Mouse (Mus musculus): ENCODE data around the gene Dpysl4. TPM values are rescaled to one million over a fixed set of nuclear protein-coding genes. Genes with fewer than 3 reads are reported as not detected.

Gene Dpysl4
- polyA plus RNA-seq, 1 experiment, result 1.1 TPM

DNA sequence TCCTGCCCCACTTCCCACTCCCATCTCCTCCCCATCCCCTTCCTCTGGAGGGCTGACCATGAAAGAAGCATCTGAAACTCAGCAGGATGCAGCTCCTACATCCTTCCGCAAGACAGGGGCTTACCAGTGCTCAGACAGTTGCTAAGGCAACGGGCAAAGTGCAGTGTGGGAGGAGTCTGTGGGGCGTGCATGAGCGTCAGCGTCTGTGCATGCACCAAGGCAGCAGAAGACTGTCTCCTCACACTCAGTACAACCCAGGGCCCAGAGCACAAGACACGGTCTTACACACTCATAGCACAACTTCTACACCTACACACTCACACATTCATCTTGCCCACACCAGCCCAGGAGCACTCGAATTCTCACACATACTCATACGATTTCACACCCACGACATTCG is 65.3 kb downstream of the Dpysl4 start:
- no peak for DNase-seq (ENCODE audit: low read depth)

Other genes starting within 250 kb of the Dpysl4 start
- gene Ppp2r2d, start 239.9 kb upstream of the Dpysl4 start, polyA plus RNA-seq (2012; rRNA removed), result 26.2 and 30.1 TPM in 2 replicates
- gene Mapk1ip1, start 239.7 kb upstream of the Dpysl4 start, polyA plus RNA-seq (2012; rRNA removed), result 45.2 and 55.7 TPM in 2 replicates
- gene Bnip3, start 176.5 kb upstream of the Dpysl4 start, polyA plus RNA-seq (2012; rRNA removed), result 101 and 104 TPM in 2 replicates
- 0.29 and 0.53 TPM in 2 replicates for gene Jakmip3, start 145.3 kb upstream of the Dpysl4 start, polyA plus RNA-seq (2012; rRNA removed)
- gene Lrrc27, start 127.0 kb downstream of the Dpysl4 start, polyA plus RNA-seq (2012; rRNA removed), result 17.3 and 24.2 TPM in 2 replicates
- 6.6 and 9.0 TPM in 2 replicates for gene Stk32c, start 127.3 kb downstream of the Dpysl4 start, polyA plus RNA-seq (2012; rRNA removed)
- gene Pwwp2b, start 162.5 kb downstream of the Dpysl4 start, polyA plus RNA-seq (2012; rRNA removed), result 15.6 and 18.0 TPM in 2 replicates